Mouse (Mus musculus) cerebellum, postnatal 4 days (tissue): ENCODE data around the gene Tmem150a.

Experiments
- DNase-seq, 2 experiments: peaks; one replicate each; pipeline ENCODE4 v3.0.0; 2022; ENCODE audit warnings: low spot score in 2 of 2, mixed read lengths in 1 of 2

Gene Tmem150a

DNA sequence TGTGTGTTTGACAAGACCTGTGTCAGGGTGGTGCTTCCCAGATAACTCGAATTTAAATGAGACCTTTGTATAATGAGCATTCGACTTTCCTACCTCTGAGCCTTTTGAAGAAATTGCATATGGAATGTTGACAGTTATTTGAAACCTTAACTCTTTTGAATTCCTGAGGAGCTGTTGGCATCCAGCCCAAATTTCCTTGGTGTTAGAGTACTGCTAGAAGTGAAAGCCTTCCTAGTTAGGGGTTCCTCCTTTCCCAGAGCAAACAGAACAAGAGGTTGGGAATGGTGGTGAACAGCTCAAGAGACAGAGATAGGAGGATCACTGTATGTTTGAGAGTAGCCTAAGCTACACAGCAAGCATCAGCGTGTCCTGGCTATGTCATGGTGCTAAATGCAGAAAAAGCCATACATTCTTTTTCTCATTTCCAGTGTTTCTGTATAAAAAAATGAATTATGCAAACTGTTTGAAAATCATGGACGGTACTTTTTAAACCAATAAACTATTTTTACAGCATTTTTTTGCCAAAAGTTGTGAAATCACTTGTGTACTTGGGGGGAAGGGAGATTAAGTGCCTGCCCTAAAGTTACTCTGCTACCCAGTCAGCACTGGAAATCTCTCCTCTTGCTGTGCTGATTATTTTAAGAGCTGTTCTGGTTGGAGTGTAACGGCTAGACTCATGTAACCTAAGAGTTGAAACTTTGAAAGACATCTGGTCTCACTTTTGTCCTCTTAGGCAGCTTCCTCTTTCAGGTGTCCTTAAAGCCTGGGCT is 2.4 kb upstream of the Tmem150a start:
- DNase-seq: no peak

DNA sequence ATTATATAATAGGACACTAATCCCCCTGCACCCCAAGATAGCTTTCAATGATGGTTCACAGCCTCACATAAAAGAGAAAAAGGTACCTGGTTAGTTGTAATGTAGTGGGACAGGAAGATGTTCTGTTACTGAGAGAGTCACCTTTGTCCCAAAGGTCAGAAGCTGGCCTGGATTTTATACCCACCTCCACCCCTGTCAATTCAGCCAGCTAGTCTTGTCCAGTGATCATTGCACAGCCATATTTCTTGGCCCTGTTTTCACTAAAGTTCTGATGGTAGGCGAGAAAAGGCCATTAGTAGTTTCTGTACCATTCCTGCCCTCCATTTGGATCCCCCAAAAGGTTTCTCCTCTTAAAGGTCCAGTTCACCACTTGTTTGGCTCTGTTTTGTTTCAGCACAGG is 1.2 kb upstream of the Tmem150a start:
- DNase-seq: no peak

DNA sequence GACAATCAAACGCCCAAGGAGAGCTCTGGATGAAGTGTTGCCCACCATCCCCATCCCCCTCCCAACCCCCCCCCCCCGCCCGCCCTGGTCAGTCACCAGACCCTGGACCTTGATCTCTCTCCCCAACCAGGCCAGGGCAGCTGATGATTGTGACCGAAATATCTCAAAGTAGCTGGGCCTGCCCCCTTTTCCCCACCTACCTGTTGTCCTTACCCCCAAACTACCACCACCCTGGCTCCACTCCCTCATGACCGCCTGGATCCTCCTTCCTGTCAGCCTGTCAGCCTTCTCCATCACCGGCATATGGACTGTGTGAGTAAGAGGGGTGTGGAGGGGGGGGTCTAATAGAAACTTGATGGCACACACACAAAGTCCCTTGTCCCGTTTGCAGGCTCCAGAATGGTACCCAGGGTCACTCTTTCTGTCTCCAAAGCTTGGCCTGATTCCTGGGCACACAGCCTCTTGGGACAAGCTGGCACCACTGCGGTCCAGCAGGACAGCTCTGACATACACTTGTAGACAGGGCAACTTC is 820 bp downstream of the Tmem150a start:
- DNase-seq: no peak

DNA sequence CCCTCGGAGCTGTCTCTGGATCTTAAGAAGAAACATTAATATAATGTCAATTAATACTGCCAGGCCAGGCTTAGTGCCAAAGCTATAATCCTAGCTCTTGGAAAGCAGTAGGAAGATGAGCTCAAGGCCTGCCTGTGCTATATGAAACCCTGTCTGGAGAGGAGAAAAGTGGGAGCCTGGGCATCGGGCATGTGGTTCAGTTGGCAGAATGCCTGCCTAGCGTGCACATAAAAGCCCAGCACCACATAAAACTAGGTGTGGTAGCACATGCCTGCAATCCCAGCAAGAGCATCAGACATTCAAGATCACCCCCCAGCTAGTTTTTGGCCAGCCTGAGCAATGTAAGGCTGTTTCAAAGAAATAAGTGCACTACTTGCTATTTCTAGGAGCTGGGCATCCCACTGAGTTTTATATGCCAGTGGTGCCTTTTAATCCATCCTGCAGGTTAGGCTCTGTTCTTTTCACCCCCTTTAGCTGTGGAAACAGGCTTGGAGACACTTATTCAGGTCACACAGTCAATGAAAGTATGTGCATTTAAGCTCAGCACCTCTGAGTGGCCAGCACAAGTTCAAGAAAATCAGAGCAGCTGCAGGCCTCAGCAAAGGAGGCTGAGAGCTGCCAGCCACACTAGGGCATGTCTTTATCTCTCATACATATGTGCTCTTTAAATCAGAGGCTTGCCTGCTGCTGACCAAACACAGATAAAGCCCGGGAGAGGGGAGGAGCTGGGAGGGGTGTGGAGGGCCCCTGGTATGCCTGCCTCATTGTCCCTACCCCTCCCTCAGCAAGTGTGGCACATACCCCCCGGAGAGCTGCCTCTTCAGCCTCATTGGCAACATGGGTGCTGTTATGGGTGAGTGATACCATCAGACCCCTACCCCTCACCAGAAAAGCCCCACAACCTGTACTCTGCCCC is 2.2 kb downstream of the Tmem150a start:
- DNase-seq: no peak

DNA sequence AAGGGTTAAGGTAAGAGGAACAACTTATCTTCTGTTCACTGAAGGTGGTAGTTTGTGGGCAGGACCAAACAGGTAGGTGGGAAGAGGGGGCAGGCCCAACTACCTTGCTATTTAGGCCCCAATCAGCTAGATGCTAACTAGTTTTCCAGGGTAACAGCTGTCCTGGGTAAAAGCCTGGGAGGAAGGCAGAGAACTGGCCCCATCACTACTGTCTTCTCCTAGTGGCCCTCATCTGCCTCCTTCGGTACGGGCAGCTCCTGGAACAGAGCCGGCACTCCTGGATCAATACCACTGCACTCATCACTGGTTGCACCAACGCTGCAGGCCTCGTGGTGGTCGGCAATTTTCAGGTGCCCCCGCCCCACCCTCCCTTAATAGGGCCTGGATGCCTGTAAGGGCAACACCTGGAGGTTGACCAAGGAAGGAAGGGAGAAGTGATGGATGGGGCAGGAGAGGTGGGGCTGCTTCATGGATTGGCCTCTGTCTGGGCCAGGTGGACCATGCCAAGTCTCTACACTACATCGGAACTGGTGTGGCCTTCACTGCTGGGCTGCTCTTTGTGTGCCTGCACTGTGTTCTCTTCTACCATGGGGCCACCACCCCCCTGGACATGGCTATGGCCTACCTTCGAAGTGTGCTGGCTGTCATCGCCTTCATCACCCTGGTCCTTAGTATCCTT is 3.0 kb downstream of the Tmem150a start:
- no peak for DNase-seq

DNA sequence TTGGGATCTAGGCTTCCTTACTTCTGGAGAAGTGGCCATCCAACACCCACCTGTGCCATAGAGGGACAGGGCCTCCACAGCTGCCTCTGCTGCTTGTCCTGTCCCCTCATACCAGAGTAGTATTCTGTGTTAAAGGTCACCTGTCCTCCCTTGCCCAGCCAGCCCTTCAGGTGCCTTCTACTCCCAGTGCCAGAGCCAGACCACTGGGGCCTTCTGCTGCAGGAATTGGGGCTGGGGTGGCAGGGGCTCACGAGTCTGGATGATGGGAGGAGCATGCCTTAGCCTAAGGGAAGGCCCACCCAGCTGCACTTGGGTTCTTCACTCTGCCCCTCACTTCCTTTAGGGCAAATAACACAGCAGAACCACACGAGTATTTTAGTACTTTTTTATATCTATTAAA is 4.1 kb downstream of the Tmem150a start:
- no peak for DNase-seq

DNA sequence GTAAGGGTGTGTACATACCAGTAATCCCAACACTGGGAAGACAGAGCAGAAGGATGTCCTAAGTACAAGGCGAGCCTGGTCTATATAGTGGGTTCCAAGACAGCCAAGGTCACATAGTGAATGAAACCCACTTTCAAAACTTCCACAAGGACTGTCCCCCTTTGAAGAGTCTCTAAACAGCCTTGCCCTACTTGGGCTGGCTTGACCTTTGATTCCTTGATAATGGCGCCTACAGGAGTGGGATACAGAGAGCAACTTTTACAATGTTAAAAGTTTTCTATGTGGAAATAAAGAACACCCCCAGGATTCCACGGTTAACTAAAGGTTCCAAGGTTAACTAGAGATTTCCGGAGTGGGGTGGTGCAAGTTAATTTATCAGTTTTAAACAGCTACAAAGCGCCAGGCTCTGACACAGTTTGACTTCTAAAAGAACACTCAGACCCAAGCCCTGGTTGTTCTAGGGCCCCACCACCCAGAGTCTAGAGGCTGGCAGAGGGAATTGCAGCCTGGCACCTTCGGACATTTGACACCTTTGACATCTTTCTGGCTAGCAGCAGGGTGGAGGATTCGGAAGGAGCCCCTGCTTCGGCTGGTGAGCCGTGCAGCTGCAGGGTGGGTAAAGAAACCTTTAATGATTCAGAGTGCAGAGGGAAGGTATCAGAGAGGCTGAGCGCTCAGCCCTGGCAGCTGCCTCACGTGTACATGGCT is 4.8 kb downstream of the Tmem150a start:
- no peak for DNase-seq

DNA sequence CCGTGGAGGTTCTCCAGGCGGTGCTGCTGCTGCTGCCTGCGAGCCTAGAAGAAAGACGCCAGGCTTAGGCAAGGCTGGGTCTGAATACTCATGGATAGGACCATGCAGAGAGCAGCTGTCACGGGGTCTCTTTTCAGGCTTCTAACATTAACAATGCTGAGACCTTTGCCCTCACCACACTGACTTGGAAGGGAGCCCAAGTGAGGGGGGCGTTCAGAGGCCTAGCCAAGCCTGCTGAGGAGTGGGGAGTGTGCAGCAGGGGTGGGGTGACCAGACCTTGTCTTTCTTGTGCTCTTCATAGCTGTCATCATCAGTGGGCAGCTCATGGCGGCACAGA is 5.3 kb downstream of the Tmem150a start:
- no peak for DNase-seq

DNA sequence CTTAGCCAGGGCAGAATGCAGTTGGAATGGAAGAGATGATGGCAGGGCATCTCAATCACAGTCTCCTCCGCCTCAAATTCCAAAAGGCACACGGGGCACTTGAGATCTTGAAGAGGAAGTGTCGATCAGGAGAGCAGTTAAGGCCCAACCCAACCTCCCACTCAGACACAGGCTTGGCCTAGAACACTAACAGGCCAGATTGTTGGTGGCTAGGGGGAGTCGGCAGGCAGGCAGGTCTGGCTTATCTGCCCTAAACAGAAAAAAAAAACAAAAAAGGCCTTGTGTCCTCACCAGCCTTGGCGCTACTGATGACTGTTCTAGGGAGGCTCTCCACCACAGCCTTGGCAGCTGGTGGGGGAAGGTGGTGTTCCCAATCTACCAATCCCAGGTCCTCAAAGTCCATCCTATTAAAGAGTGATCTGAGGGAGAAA is 5.9 kb downstream of the Tmem150a start:
- no peak for DNase-seq

DNA sequence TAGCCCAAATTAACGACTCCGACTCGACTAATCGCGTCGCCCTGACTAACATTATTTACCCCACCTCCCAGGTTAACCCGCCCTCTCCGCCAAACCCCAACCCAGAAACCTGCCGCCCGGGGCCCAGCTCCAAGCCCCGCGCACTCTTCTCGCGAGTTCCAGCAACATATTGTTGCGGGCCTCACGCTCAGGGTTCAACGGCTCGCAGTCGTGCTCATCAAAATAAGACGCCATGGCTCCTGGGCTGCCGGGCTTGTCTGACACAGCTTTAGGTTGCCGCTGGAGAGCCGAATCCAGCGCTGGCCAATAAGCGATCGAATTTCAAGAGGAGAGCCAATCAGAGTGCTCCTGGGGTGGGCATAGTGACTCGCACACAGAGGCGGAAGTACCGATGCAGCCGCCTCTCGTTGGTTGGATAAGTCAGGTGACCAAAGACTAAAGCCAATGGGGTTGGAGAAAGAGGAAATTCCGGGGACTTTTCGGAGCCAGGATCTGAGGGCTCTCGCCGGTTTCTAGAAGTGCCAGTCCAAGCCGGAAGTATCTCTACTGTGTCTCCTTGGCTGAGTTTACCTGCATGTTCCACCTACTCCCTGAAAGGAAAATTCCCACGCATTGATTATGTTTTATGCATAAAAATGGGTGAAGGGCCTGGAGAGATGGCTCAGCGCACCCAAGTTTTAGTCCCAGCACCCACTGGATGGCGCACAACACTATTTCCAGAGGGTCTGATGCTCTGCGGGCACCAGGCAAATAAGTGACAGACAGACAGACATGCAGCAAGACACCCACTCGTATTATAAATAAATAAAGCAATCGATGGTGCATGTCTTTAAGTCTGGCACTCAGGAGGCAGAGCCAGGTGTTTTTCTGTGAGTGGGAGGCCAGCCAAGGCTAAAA is 7.1 kb downstream of the Tmem150a start:
- peak; percentile 82 to 94 for DNase-seq

DNA sequence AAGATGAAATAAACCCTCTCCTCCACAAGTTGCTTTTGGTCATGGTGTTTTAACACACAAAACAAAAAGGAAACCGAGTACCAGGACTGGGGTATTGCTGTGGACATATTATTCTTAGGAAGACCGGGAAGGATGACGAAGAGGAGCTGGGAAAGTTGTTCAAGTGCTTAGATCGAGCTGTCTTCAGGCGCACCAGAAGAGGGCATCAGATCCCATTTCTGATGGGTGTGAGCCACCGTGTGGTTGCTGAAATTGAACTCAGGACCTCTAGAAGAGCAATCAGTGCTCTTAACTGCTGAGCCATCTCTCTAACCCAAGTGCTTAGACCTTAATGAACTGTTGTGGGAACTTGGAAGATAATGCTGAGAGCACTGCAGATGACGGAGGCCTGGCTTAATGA is 8.8 kb downstream of the Tmem150a start:
- DNase-seq: no peak

DNA sequence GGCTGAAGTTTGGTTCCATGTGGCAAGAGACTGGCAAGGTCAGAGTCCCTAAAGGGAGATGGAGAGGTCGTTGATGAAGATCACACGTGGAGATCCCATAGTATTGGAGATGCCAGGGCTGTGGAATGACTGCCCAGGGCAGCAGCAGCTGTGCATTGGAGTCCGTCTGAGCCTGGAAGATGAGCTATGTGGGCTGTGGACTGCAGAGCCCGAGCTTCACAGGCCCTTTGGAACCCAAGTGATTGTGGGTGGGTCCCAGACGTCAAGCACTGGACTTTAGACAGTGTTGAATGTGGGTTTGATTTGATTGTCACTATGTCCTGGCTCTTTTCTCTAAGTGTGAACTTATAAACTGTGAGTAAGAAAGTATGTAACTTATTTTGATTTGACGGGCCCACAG is 9.7 kb downstream of the Tmem150a start:
- DNase-seq: no peak

DNA sequence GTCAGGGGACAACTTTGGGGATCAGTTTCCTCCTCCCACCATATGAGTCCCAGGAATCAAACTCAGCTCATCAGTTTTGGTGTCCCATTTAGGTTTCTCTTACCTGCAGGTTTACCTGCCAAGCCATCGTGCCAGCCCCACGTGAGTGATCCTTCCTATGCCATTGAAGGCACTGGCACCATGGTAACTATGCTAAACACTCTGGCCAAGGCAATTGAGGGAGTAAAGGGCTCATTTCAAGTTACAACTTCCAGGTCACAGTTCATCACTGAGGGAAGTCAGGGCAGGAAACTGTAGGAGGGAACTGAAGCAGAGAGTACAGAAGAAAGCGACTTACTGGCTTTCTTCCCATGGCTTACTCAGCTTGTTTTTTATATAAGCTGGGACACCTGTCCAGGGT is 11.1 kb downstream of the Tmem150a start:
- no peak for DNase-seq

DNA sequence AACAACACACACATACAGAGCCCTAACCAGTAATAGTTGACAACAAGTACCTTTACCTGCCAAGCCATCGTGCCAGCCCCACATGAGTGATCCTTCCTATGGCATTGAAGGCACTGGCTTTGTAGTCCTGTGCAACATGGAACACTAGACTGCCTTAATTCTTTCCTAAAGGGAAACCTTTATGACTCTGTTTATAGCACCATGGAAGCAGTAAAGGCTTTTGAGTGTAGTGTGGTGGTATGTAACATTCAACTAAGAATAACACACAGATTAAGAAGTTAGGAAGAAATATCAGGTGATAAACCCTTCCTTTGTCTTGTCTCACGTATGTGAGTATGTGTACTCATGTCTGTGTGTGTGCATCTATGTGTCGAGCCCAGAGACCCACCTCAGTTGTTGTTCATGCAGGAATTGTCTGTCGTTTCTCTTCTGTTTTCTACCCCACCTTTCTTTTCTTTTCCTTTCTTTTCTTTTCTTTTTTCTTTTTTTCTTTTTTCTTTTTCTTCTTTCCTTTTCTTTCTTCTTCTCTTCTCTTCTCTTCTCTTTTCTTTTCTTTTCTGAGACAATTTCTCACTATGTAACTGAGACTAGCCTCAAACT is 11.7 kb downstream of the Tmem150a start, which contains the start of gene Rnf181:
Gene Rnf181, minus strand, starts transcription at position 113 of the 600 bp plus-strand sequence.
- DNase-seq: no peak

DNA sequence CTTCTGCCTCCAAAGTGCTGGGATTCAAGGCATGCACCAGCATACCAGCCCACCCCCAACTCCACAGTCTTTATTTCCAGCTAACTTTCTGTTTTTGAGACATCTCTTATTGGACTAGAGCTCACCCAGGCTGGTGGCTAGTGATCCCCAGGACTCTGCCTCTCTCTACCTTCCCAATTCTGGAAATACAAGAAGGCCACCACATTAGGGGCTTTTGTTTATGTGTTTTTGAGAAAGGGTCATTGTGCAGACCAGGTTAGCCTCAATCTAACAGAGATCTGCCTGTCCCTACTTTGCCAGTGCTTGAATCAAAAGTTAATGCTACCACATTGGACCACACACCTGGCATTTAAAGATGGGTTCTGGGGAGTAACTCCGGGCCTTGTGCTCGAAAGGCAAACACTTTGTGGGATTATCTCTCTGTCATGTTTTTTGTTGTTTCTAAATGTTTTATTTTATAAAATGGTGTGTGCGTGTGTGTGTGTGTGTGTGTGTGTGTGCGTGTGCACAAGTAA is 12.3 kb downstream of the Tmem150a start:
- no peak for DNase-seq

DNA sequence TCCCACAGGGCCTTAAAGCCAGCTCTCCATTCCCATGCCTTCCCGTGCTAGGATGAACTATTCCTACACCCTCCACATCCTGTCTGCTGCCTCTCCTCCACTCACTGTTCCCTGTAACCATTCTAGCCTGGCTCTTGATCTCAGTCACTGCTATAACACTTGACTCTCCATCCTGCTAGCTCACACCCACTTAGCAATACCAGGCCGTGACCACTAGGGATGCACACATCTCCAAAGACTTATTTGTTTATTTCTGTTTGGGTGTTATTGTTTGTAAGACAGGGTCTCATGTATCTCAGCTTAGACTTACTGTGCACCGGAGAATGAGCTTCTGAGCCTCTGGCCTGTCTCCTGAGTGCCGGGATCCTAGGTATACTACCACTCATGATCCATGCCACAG is 14.3 kb downstream of the Tmem150a start:
- DNase-seq: no peak

DNA sequence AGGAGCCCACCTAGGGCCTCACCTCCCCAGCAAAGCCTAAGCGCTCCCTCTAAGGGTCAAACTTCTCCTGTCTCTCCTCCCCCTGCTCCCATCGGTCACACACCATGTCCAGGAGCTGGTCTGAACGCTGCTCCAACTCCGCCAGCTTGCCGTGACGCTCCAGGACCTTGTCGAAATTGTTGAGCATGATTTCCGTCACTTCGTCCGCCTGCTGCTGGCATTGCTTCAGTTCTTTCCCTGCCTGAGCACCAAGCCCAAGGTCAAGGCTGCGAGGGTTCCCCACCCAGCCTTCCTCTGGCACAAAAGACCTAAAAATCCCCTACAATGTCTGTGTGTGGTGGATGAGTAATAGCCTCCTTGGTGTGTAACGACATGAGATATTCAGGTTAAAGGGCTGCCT is 14.8 kb downstream of the Tmem150a start:
- DNase-seq: no peak

DNA sequence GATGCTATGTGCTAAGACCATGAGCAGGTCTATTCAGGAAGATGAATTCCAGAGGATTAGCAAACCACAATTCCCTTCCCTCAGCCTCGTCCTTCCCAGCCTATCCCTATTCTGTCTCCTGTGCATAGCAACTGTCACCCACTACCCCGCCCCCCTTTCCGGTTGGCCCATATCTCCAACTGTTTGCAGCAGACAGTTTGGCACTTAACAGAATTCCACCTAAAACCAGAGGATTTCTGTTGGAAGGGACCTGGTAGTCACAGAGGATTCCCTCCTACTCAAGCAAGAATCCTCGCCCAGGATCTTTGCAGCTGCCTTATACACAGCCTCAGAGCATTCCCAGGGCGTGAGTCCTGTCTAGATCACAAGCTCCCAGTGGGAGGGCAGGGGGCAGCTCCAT is 15.9 kb downstream of the Tmem150a start:
- DNase-seq: no peak

DNA sequence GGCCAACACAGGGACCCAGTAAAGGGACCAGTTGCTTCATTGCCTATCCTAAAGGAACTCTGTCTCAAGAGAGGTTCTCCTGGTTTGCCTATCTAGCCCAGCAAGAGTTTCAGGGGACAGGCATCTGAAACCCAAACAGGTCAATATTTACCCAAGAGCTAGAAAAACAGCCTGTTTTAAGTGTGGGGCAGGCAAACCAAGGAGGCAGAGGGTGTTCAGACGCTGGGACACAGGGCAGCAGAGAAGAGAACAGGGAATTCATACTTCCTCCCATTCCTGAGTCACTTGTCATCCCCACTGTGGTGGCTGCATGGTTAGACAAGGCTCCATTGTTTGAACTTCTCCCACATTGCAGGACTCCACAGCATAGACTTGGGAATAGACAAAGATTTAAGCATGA is 16.3 kb downstream of the Tmem150a start:
- no peak for DNase-seq

DNA sequence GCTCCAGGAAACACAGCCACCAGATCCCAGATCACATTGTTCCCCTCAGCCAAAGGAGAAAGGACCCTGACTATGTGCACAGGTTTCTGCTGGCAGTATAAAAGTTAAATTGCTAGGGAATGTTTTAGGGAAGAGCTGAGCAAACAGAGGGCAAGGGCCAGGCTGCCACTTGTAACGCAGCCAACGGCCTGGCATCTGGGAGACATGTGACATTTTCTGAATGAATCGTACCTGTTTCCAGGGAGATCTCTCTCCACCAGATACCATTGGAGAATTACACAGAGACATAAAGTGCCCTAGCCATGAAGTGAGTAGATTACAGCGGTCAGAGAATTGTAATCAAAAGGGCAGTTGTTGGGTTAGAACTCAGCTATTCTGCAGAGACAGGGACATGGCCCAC is 17.9 kb downstream of the Tmem150a start:
- DNase-seq: no peak
